Mouse (Mus musculus): Measurements from ENCODE around the gene Lrrfip2.

DNA sequence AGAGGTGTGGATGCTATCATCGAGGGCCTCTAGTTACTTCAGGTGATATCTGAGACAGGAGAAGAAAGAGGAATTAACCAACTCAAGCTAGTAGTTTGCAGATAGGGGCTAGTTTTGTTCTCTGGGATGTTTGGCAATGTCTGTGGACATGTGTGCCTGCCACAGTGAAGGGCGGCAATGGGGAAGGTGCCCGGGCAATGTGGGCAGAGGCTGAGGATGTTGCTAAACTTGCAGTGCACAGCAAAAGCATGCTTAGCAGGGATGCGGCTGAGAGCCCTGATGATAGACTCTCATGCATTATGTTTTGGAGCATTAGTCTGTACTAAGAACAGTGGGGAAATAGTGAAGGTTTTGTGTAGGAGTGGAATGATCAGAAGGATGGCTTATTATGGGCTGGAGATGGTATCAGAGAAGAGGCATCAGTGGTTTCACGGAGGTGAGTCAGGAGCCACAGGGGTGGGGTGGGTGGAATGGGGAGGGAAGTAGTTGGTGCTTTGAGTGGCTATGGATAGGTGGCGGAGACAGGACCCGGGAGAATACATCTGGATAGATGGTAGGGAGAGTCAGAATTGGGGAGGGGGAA is 28.9 kb downstream of the Lrrfip2 start:
- TF ChIP-seq CTCF (IDR thresholded peaks at IDR 0.05; ENCODE audit: low read depth, low read length) (no peak), POLR2A (IDR thresholded peaks at IDR 0.05; ENCODE audit: extremely low read depth, insufficient read depth, low read length) (no peak)

Data from liver, adult 2 months (tissue).